Mouse (Mus musculus) Muller cell, postnatal 12 days (primary cell): ENCODE data around the gene Nlrp10.

ENCODE experiments used
- DNase-seq: peaks from one replicate; pipeline ENCODE4 v3.0.0-alpha.2; 2015; ENCODE audit errors: inconsistent ontology term

The Nlrp10 gene

DNA sequence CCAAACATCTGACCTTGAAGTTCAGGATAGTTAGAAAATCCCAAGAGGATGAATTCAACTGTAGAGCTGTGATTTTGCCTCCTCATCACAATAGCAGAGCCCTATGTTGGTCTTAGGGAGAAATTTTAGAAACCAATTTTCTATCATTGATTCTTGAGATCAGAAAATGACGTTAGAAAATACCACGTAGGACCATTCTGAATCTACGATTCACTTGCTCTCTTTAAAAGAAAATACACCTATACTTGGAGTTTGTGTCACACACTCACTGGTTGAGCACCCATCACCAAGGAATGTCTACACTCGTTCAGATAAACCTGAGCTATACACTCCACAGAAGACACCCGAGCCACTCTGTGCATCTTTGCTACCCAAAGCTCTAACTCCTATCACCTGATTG lies 35.7 kb downstream of the Nlrp10 start, which contains the start of gene Olfr519:
TSS of gene Olfr519 (minus strand) at position 101 of the 400 bp plus-strand sequence.
- DNase-seq: no peak

DNA sequence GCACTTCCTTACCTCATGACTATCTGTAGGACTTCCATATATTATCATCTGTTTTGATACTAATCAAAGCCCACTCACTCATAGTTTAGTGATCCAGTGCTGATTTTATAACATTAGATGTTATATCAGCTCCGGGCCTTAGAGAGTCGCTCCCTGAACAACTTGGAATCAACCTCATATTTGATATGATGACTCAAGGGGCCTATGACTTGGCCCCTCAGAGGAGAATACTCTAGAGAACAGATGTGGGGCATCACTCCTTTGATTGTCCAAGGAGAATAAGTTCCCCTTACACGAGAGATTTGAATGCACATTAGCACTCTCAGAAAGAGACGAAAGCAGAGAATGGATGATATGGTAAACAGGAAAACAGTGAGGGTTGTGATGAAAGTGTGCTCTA lies 45.1 kb downstream of the Nlrp10 start, which contains the start of gene Olfr518:
TSS of gene Olfr518 (minus strand) at position 101 of the 400 bp plus-strand sequence.
- DNase-seq: no peak

- DNase-seq: no peak
These were observed 57.7 kb downstream of the Nlrp10 start, which contains the start of gene Olfr517 for GRCm38 (mm10) chr7:108872279-108872678. Olfr517 (minus strand) TSS chr7:108872379.
